Mouse (Mus musculus) gastrocnemius, postnatal 10 days (tissue): Measurements from ENCODE around the gene Btbd11. TPM values are rescaled to one million over a fixed set of nuclear protein-coding genes. Genes with fewer than 3 reads are reported as not detected.

ENCODE experiments used
- DNase-seq: peaks from one replicate; pipeline ENCODE4 v3.0.0; 2021; ENCODE audit warnings: mixed read lengths
- total RNA-seq, 2 experiments: library from RNA; stranded (reverse); gene quantifications; 2 replicates each; pipeline ENCODE4 v1.2.3; 2021

Gene Btbd11
- total RNA-seq, 2 experiments from 2014 or later: 1.2 to 1.9 TPM

- DNase-seq: no peak
Measured at GRCm38 (mm10) chr10:85591296-85591695, 204.7 kb downstream of the Btbd11 start.

GRCm38 (mm10) chr10:85591986-85592385 lies 205.4 kb downstream of the Btbd11 start:
- DNase-seq: no peak

DNA sequence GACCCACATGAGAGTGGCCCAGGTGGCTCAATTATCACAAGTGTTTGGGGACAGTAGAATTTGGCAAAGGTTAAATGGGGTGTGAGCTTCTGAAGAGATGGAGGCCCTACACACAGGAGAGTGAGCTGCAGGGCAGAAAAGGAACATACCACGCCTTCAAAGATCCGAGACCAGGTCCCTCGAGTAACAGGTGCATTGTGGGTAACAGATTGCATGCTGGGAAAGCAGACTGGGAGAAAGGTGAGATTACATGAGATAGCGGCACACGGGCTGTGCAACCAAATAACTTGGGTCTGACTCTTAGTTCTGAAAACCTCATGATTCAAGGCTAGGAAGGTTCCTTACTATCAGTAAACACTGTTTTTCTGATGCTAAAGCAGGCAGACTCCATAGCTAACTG lies 209.7 kb downstream of the Btbd11 start:
- no peak for DNase-seq

DNA sequence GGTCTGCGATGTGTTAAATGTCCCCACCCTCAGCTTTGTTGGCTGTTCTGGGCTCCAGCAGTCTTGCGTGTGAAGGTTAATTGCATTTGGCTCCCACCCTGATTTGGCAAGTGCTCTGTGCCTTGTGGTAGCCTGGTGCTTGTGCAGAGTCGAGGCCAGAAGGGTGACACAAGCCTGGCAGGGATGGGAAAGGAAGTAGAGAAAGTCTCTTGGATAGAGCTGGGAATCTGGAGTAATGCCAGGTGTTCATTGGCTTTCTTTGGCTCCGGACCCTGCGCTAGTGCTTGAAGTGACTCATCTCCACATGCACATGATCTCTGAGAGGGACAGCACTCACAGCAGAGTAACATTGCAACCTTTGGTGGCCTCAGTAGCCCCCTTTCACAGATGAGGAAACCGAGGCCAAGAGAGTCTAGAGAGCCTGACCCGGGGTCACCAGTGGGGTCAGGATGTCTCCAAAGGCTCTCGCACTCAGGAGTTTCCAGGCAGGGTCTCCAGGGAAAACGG lies 211.5 kb downstream of the Btbd11 start:
- peak; percentile 30 for DNase-seq

DNA sequence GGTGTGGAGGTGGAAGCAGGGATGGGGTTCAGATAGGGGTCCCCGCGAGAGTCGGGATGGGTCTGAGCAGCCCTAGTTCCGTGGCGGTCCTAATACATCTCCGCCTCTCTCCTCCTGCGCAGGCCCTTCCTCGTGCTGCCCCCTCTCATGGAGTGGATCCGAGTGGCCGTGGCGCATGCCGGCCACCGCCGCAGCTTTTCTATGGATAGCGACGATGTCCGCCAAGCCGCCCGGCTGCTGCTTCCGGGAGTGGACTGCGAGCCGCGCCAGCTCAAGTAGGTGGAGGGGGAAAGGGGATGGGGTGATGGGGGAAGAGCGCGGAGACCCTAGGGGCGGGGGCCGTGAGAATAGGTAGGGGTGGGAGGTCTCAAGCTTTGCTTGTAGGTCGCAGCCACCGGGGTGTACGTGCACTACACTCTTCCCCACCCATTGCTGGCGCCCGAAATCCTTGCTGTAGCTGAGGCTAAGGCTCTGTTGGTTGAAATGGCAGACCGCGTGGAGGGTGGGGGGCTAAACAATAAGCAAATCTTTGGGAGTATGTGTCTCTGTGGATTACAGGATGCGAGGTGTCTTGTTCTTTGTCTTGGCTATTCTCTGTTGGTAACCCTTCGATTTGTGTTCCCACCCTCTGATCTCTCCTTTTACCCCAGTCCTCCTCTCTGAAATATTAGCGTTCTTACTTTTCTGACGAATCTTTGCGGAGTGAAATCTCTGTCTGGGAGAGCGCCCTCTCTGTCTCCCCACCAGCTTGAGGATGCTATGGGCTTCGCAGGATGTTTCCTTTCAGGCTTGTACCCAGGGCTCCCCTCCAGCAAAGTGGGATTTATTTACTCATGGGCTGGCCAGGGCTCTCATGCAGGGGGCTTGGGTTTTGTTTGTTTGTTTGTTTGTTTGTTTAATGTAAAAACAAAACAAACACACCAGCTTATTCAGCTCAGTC lies 212.3 kb downstream of the Btbd11 start:
- peak; percentile 31 for DNase-seq

DNA sequence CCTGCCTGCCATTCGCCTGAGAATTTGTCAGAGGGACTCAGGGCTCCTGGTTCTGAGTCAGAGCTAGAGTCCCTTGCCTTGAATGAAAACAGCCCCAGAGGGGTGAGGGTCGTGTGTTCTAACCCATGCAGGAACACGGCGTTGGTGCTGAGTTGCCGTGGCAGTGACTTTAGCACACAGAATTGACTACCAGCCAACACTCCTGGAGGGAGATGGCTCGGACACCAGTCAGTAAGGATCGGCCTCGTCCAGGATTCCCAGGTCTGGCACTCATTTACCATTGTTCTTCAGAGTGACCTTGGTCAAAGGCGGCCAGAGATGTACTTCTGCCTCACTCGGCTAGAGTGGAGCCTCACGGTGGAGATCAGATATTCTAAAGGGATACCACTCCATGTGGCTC lies 215.9 kb downstream of the Btbd11 start:
- DNase-seq: no peak

- peak; percentile 19 for DNase-seq
Measured at GRCm38 (mm10) chr10:85604556-85604955, 217.9 kb downstream of the Btbd11 start.

- DNase-seq: no peak
Measured at GRCm38 (mm10) chr10:85608550-85609278, 222.1 kb downstream of the Btbd11 start.

- no peak for DNase-seq
Measured at GRCm38 (mm10) chr10:85617080-85617479, 230.5 kb downstream of the Btbd11 start.

DNA sequence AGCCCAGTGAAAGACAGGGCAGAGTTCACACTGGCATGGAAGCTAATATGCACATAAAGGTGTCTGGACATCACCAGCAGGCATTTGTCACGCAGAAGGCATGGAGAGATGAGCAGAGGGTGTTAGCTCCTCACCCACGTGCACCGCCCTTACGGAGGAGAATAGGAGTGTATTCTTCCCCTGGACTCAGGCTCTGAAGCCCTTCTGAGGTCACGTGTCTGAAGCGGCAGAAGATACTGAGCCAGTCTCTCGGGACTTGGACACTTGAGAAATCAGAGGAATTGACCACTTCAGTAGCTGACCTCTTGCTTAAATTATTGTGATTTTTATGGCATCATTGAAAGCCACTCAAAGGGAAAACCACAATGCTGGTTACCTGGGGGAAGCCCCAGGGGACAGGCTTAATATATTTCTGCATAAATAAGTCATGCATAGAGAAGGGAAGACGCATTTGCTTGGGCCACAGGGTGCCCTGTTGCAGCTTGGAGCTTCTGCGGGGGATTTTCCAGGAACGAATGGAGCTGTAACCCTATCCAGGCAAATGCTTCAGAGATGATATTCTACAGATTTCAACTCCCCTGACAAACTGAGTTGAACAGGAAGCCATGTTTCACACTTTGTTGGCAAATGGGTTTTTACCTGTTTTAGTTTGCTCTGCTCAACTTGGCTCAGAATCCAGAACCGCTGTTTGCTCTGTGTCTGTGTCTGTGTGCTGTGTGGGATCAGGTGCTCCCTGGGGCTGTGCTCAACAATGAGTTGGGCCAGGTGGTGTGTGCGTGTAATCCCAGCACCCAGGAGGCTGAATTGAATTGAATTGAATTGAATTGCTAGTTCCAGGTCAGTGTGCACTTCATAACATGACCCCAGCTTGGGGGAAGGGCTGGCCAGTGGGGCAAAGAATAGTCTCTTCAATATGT lies 231.1 kb downstream of the Btbd11 start:
- no peak for DNase-seq

DNA sequence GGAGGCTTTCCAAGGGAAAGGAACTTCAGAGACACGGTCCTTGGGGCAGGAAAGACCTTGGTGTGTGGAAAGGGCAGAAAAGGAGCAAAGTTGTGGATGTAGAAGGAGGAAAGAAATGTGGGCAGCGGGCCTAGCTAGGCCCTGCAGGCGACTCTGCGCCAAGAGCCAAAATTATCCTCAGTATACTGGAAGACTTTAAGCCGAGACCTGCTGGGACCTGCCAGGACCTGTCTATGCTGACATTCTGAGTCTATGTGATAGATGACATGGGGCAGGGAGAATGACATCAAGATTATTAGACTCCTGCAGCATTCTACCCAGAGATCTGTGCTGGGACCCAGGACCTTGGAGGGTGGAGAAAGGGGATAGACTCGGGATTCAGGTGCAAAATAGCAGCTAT lies 234.5 kb downstream of the Btbd11 start:
- no peak for DNase-seq

- peak; percentile 33 for DNase-seq
Measured at GRCm38 (mm10) chr10:85624504-85625169, 238.0 kb downstream of the Btbd11 start.

- DNase-seq: no peak
Measured at GRCm38 (mm10) chr10:85625170-85625686, 238.6 kb downstream of the Btbd11 start.

DNA sequence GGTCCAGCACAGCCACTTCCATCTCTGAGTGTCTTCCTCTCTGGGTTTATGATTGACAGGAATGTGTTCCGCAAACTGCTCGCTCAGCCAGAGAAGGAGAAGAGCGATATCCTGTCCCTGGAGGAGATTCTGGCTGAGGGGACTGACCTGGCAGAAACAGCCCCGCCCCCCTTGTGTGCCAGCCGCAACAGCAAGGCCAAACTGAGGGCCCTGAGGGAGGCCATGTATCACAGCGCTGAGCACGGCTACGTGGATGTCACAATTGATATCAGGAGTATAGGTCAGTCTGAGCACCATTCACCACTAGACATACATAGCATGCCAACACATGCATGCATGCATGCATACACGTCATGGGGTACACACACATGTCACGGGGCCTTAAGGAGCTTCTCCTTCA lies 245.4 kb downstream of the Btbd11 start:
- no peak for DNase-seq

DNA sequence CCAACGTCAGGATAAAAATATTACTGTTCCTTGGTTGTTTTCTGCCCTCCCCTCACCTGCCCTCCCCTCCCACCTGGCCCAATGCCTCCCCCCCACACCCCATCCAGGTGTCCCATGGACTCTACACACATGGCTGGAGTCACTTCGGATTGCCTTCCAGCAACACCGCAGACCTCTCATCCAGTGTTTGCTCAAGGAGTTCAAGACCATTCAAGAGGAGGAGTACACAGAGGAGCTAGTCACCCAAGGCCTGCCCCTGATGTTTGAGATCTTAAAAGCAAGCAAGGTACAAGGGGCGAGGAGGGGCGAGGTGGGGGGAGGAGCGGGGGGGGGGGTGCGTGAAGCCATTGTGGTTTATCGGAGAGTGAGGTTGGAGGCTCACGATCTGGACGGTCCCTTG lies 247.0 kb downstream of the Btbd11 start:
- DNase-seq: no peak

GRCm38 (mm10) chr10:85637580-85637979 lies 251.0 kb downstream of the Btbd11 start:
- no peak for DNase-seq

- DNase-seq: no peak
Measured at GRCm38 (mm10) chr10:85638141-85638540, 251.5 kb downstream of the Btbd11 start.

DNA sequence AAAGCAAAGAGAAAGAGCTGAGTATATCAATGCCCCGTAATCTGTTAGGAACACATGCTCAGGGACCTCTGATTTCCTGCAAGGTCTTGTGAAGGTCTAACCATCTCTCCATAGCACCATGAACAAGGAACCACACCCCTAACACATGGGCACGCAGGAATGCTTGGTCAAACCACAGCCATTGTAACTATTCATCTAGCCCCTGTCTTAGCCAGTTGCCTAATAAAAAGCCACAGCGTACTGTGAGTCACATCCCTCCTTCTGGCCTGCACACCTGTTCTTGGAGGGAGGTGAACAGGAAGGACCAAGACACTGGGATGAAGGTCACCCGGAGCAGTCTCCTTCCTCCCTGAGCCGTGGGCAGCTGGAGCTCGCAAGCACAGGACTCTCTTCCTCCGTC lies 253.0 kb downstream of the Btbd11 start:
- DNase-seq: no peak

GRCm38 (mm10) chr10:85640408-85640807 lies 253.8 kb downstream of the Btbd11 start:
- no peak for DNase-seq

GRCm38 (mm10) chr10:85645346-85645745 lies 258.7 kb downstream of the Btbd11 start:
- DNase-seq: no peak

- peak; percentile 26 for DNase-seq
Measured at GRCm38 (mm10) chr10:85651706-85652105, 265.1 kb downstream of the Btbd11 start.
